In genomic region chr2:52492867-52493266, GRCm38 (mm10) we compare ENCODE assay signal across 16 mouse cellular contexts.
A peak's percentile ranks its signal among the peaks of the same experiment; 100 is the strongest.
DNase-seq lines count a peak whose midpoint lies in the region; ATAC-seq and TF ChIP-seq lines count a peak whose summit lies in the region.
"Had no signal": no experiment of that assay in that cellular context is flagged by ENCODE, and none has a peak within 500 bp of the region (broad histone marks: within the 10 kb centered on the region; RNA-seq: fewer than 3 reads in every experiment).

No protein-coding gene starts in this region.

- H3K27ac ChIP-seq in gastrocnemius, adult 2 months, result peak overlapping the region; percentile 16
- H3K27ac ChIP-seq in kidney, postnatal 0 days, result no peak overlapping the region
- peak overlapping the region; percentile 75 for H3K27ac ChIP-seq in brown adipose tissue, adult 24 weeks (replicated peaks; ENCODE audit: low read depth, low read length)
- peak overlapping the region; percentile 79 for H3K27ac ChIP-seq in heart, postnatal 0 days (ENCODE audit: low read depth)
- H3K27ac ChIP-seq: hindbrain, postnatal 0 days; neural tube, embryonic 15.5 days had no signal

- no peak for DNase-seq in gastrocnemius, adult 2 months
- DNase-seq in gastrocnemius, postnatal 36 days, result no peak
- peak; percentile 62 for DNase-seq in kidney, postnatal 0 days (ENCODE audit: low spot score)
- DNase-seq in kidney, postnatal 36 days, result no peak
- peak; percentile 65 for DNase-seq in heart, postnatal 0 days (ENCODE audit: low spot score)
- DNase-seq: adrenal gland, postnatal 25 days; B cell, adult 2 months; cerebellum, adult 9-11 months; kidney, adult 18-20 months; midbrain, embryonic 14.5 days had no signal

- no peak for TF ChIP-seq EP300 in heart, postnatal 0 days (IDR thresholded peaks at IDR 0.05; ENCODE audit: low read depth)

- peak overlapping the region; percentile 48 for H3K4me3 ChIP-seq in gastrocnemius, adult 2 months
- no peak overlapping the region for H3K4me3 ChIP-seq in kidney, postnatal 0 days (replicated peaks; ENCODE audit: low read depth, low read length)
- peak overlapping the region; percentile 16 for H3K4me3 ChIP-seq in brown adipose tissue, adult 24 weeks (ENCODE audit: insufficient read depth, low read depth, low read length)
- H3K4me3 ChIP-seq in heart, postnatal 0 days (ENCODE audit: low read depth, low read length), result peak overlapping the region; percentile 7; the same call in 1 of the 2 replicates
- H3K4me3 ChIP-seq: myocyte; neural tube, embryonic 15.5 days had no signal

- H3K36me3 ChIP-seq in kidney, postnatal 0 days (ENCODE audit: insufficient read depth, low read length), result no peaks in the 10 kb centered on the region
- H3K36me3 ChIP-seq in heart, postnatal 0 days (replicated peaks; ENCODE audit: control insufficient read depth, insufficient read depth, low read length), result no peaks in the 10 kb centered on the region
- H3K36me3 ChIP-seq: neural tube, embryonic 15.5 days had no signal

- intact Hi-C loops in gastrocnemius, adult 2 months (cut with DNase I), result no loop called here
- intact Hi-C loops in gastrocnemius, postnatal 36 days (cut with DNase I), result no loop called here

- no peak for ATAC-seq in kidney, postnatal 0 days (replicated peaks; ENCODE audit: low FRiP score, low read depth)
- peak; percentile 44 for ATAC-seq in heart, postnatal 0 days (ENCODE audit: insufficient read depth, low read depth)
- ATAC-seq in cerebellum, adult (ENCODE audit: insufficient number of reproducible peaks, low FRiP score, low TSS enrichment), result no peak
- ATAC-seq: forebrain, embryonic 14.5 days; hindbrain, postnatal 0 days had no signal

- H3K4me1 ChIP-seq in kidney, postnatal 0 days (replicated peaks; ENCODE audit: insufficient read depth, low read length), result no peaks in the 10 kb centered on the region
- H3K4me1 ChIP-seq in brown adipose tissue, adult 24 weeks (ENCODE audit: control insufficient read depth, insufficient read depth, insufficient read length, low read length), result peaks cover 4% of the 10 kb centered on the region
- peaks cover 6% of the 10 kb centered on the region; the same call in 1 of the 2 replicates for H3K4me1 ChIP-seq in heart, postnatal 0 days (ENCODE audit: control insufficient read depth, insufficient read depth)

- H3K27me3 ChIP-seq in kidney, postnatal 0 days (ENCODE audit: insufficient read depth, low read length), result no peaks in the 10 kb centered on the region
- no peaks in the 10 kb centered on the region for H3K27me3 ChIP-seq in heart, postnatal 0 days (ENCODE audit: control insufficient read depth, insufficient read depth, low read length)
- H3K27me3 ChIP-seq: neural tube, embryonic 15.5 days had no signal

- no peak for TF ChIP-seq CTCF in gastrocnemius, adult 2 months (IDR thresholded peaks at IDR 0.05)
- no peak for TF ChIP-seq CTCF in kidney, postnatal 0 days (IDR thresholded peaks at IDR 0.05; ENCODE audit: low read depth)
- no peak for TF ChIP-seq CTCF in heart, postnatal 0 days (IDR thresholded peaks at IDR 0.05; ENCODE audit: low read depth)

- H3K4me2 ChIP-seq in kidney, postnatal 0 days (ENCODE audit: low read length), result 0 out of 2 replicates have a peak overlapping the region, but pooled peaks have one; percentile 1
- peak overlapping the region; percentile 56 for H3K4me2 ChIP-seq in heart, postnatal 0 days (ENCODE audit: low read depth, low read length)
- H3K4me2 ChIP-seq: neural tube, embryonic 15.5 days had no signal

- 35% methylated on average over 13 of the region's 13 CpGs for WGBS in kidney, postnatal 0 days
- 29% methylated on average over 13 of the region's 13 CpGs for WGBS in heart, postnatal 0 days

- H3K9me3 ChIP-seq in kidney, postnatal 0 days (replicated peaks; ENCODE audit: low read length), result no peaks in the 10 kb centered on the region
- no peaks in the 10 kb centered on the region for H3K9me3 ChIP-seq in heart, postnatal 0 days (replicated peaks; ENCODE audit: control insufficient read depth, low read length)
- H3K9me3 ChIP-seq: neural tube, embryonic 15.5 days had no signal

- no peak overlapping the region for H3K9ac ChIP-seq in kidney, postnatal 0 days (ENCODE audit: low read depth, low read length)
- H3K9ac ChIP-seq in heart, postnatal 0 days (replicated peaks; ENCODE audit: low read depth, low read length), result peak overlapping the region; percentile 40; the same call in 1 of the 2 replicates
- H3K9ac ChIP-seq: neural tube, embryonic 15.5 days had no signal

Comparison
In these comparisons a context has a peak if more than half of its experiments do, and no peak if none do; other contexts are left out.
1. DNase-seq: peak in kidney, postnatal 0 days (single experiment) and heart, postnatal 0 days (single experiment); none in gastrocnemius, adult 2 months (single experiment), gastrocnemius, postnatal 36 days (0 of 2) and kidney, postnatal 36 days (0 of 2).